In genomic region chr10:117997796-117998195, GRCm38 (mm10) we compare ENCODE assay signal across 32 mouse cellular contexts.
"Had no signal": no experiment of that assay in that cellular context is flagged by ENCODE, and none has a peak within 500 bp of the region (broad histone marks: within the 10 kb centered on the region; RNA-seq: fewer than 3 reads in every experiment).

No protein-coding gene starts in this region.

- H3K36me3 ChIP-seq: limb, embryonic 10.5 days; limb, embryonic 12.5 days; limb, embryonic 13.5 days; limb, embryonic 15.5 days; liver, embryonic 12.5 days; liver, embryonic 13.5 days; liver, embryonic 15.5 days; lung, embryonic 15.5 days; midbrain, embryonic 10.5 days; midbrain, embryonic 12.5 days; midbrain, embryonic 13.5 days; midbrain, embryonic 15.5 days had no signal

- H3K4me1 ChIP-seq: limb, embryonic 15.5 days; liver, embryonic 13.5 days; liver, embryonic 15.5 days; lung, embryonic 15.5 days had no signal

- DNase-seq: left cerebral cortex, postnatal 4 days; liver; liver, embryonic 13.5 days; liver, postnatal 0 days; lung, adult 18-20 months; lung, adult 2 months; lung, embryonic 14.5 days; lung, postnatal 10 days; lung, postnatal 14 days; lung, postnatal 36 days; lung, postnatal 4 days; midbrain, embryonic 14.5 days had no signal

- H3K27me3 ChIP-seq: limb, embryonic 12.5 days; limb, embryonic 13.5 days; limb, embryonic 15.5 days; liver, embryonic 12.5 days; liver, embryonic 13.5 days; liver, embryonic 15.5 days; lung, embryonic 15.5 days; megakaryocyte, embryonic 14.5 days; midbrain, embryonic 15.5 days had no signal

- H3K9me3 ChIP-seq: limb, embryonic 10.5 days; limb, embryonic 12.5 days; limb, embryonic 13.5 days; limb, embryonic 15.5 days; liver, embryonic 12.5 days; liver, embryonic 13.5 days; liver, embryonic 15.5 days; lung, embryonic 15.5 days; megakaryocyte, embryonic 14.5 days; midbrain, embryonic 10.5 days; midbrain, embryonic 12.5 days; midbrain, embryonic 13.5 days; midbrain, embryonic 15.5 days had no signal

- H3K4me2 ChIP-seq: limb, embryonic 12.5 days; limb, embryonic 13.5 days; limb, embryonic 15.5 days; liver, embryonic 11.5 days; liver, embryonic 12.5 days; liver, embryonic 13.5 days; liver, embryonic 15.5 days; lung, embryonic 14.5 days; lung, embryonic 15.5 days; midbrain, embryonic 11.5 days; midbrain, embryonic 12.5 days; midbrain, embryonic 13.5 days; midbrain, embryonic 15.5 days had no signal

- ATAC-seq: liver, embryonic 12.5 days; liver, postnatal 0 days; lung, postnatal 0 days; midbrain, embryonic 13.5 days; midbrain, embryonic 15.5 days; midbrain, embryonic 16.5 days had no signal

- H3K27ac ChIP-seq: left cerebral cortex, adult 2 months; limb, embryonic 10.5 days; limb, embryonic 12.5 days; limb, embryonic 13.5 days; limb, embryonic 15.5 days; liver, embryonic 12.5 days; liver, embryonic 13.5 days; liver, embryonic 14.5 days; liver, embryonic 15.5 days; lung, embryonic 15.5 days; macrophage; midbrain, embryonic 10.5 days; midbrain, embryonic 12.5 days; midbrain, embryonic 13.5 days; midbrain, embryonic 15.5 days had no signal

- H3K9ac ChIP-seq: limb, embryonic 12.5 days; limb, embryonic 13.5 days; limb, embryonic 15.5 days; liver, embryonic 12.5 days; liver, embryonic 13.5 days; liver, embryonic 14.5 days; liver, embryonic 15.5 days; liver, postnatal 0 days; lung, embryonic 14.5 days; lung, embryonic 15.5 days; midbrain, embryonic 12.5 days; midbrain, embryonic 13.5 days; midbrain, embryonic 15.5 days had no signal

- H3K4me3 ChIP-seq: left cerebral cortex, adult 2 months; limb, embryonic 10.5 days; limb, embryonic 12.5 days; limb, embryonic 13.5 days; limb, embryonic 15.5 days; liver, embryonic 12.5 days; liver, embryonic 13.5 days; liver, embryonic 15.5 days; lung, embryonic 15.5 days; megakaryocyte, embryonic 14.5 days; midbrain, embryonic 10.5 days; midbrain, embryonic 12.5 days; midbrain, embryonic 13.5 days; midbrain, embryonic 15.5 days; myocyte had no signal
